Mouse (Mus musculus) gastrocnemius, adult 18-20 months (tissue): ENCODE data around the gene Fbxw21. TPM values are rescaled to one million over a fixed set of nuclear protein-coding genes. Genes with fewer than 3 reads are reported as not detected.

Source experiments
- DNase-seq: peaks from one replicate; pipeline ENCODE4 v3.0.0; 2021; ENCODE audit warnings: low spot score
- total RNA-seq, 2 experiments: library from RNA; stranded (reverse); gene quantifications; 2 replicates each; pipeline ENCODE4 v1.2.3; 2021

The Fbxw21 gene
- total RNA-seq, 2 experiments from 2014 or later: not detected

DNA sequence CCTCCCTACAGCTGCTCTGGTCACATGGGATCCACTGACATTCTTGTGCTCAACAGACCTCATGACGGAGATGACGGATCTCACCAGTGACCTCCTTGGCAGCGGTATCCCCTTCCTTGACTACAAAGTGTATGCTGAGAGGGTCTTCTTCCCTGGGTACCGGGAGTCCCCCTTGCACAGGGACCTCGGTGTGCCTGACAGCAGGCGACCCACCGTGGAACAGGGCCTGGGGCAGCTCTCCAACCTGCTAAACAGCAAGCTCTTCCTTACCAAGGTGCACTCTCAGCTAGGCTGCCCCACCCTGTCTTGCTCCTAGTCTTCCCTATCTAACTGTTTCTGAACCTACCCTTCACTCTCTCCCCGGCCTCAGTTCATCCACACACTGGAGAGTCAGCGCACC is 50.2 kb downstream of the Fbxw21 start:
- no peak for DNase-seq

DNA sequence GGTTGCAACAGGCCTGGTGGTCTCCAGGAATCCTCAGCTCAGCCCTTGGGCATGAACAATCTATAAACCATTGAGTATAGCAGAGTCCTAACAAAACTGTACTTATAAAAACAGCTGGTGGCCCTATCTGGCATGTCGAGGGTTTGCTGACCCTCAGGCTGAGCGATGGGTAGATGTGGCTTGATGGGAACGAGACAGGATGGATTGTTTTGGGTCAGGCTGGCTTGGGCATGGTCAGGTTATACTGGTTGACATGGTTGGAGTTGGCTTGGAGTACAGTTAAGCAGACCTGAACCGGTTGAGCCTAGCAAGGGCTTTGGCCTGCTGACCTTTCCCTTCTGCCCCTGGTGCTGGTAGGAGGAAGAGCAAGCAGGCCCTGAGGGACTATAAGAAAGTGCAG is 50.7 kb downstream of the Fbxw21 start:
- no peak for DNase-seq

DNA sequence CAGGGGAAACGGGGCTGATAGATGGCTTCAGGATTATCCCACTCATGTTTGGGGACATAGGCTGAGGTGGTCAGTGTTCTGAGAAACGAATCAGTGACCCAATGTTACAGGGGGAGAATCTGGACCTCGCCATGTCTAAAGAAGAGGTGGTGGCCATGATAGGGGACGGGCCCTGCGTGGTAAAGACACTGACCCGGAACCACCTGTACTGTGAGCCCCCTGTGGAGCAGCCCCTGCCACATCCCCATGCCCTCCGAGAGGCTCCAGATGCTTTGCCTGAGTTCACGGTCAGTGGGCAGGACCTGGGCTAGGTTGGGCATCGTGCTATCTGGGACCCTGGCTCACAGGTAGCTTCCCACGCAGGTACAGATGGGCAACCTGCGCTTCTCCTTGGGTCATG is 51.6 kb downstream of the Fbxw21 start:
- DNase-seq: no peak

DNA sequence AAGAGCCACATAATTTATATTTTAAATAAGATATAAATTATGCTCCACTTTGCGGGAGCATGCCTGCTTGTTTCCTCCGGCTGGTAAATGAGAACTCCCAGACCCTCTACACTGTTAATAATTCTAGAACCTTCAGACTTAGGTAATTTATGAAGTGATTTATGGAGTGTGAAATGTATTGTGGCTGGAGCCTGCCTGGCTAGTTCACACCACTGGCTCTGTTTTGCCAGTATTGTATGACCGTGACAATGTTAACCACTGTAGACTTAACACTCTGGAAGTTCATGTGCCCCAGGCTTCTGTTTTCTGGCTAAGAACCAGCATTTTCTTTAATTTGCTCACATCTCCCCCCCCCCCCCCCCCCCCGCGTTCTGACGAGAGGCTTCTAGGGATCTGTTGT is 54.5 kb downstream of the Fbxw21 start:
- no peak for DNase-seq

DNA sequence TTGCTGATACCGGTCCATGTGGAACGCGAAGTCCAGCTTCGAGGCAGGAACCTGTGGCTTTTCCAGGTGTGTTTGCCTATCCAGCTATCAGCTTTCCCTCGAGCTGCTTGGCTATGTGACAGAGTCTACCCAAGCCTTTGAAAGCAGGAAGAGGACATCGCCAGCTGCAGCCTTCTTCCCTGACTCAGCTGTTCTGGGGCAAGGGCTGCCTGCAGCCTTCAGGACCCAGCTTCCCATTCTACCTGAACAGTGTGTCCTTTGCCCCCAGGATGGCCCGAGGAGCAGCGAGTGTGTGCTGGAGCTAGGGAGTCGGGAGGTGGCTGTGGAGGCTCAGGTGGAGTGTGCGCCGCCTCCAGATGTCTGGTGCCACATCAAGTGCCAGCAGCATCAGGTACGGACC is 56.2 kb downstream of the Fbxw21 start:
- DNase-seq: no peak

DNA sequence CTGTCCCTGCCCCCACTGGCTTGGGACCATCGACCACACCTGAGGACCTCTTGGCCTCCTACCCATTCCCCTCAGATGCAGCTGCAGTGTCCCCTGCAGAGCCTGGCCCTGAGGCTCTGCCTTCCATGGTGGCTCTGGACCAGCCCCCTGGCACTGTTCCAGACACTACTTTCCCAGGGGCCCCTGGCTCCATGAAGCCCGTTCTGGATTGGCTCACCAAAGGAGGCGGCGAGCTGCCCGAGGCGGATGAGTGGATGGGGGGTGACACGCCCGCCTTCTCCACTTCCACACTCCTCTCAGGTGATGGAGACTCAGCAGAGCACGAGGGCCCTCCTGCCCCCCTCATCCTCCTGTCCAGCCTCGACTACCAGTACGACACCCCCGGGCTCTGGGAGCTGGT is 56.8 kb downstream of the Fbxw21 start:
- DNase-seq: no peak

DNA sequence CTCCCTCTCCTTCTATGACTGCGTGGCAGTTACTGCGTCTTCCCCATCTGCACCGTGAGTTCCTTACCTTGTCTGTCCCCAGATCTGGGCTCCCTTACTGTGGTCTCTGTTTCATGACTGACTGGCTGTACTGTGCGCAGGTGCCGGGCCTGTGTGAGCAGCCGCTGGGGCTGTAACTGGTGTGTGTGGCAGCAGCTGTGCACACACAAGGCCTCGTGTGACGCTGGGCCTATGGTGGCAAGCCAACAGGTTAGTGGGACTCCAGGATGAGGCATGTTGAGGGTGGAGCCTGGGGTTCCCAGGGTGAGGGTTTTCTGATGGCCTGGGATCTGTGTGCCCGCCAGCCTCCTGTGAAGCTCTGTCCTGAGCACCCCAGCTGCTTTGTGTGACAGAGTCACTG is 57.8 kb downstream of the Fbxw21 start:
- DNase-seq: no peak

DNA sequence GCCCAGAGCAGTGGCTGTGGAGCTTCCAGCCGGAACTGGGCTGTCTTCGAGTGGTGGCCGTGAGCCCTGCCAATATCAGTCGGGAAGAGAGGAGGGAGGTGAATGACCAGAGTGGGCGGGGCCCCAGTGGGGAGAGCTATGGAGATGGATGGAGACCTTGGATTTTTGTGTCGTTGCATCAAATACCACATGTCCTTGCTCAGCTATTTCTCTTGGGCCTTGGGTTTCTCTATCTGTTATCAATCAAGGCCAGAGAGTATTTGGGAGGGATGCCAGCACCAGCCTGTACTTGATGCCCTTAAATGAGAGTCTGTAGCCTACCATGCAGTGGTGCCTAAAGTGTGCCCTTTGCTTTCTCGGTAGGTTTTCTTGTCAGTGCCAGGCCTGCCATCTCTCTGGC is 58.6 kb downstream of the Fbxw21 start:
- DNase-seq: no peak

DNA sequence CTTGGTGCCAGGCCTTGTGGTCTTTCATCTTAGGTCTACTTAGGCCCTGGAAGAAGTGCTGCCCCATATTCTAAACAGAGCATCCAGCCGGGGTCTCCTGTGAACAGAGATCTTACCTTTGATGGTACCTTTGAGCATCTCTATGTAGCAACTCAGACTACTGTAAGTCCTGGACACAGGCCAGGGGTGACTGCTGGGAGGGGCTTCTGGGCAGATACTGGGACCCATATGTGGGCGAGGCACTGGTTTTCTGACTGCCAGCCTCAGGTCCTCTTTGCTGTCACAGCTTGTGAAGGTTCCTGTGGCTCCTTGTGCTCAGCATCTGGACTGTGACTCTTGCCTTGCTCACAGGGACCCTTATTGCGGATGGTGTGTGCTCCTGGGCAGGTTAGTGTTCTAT is 59.3 kb downstream of the Fbxw21 start:
- no peak for DNase-seq

DNA sequence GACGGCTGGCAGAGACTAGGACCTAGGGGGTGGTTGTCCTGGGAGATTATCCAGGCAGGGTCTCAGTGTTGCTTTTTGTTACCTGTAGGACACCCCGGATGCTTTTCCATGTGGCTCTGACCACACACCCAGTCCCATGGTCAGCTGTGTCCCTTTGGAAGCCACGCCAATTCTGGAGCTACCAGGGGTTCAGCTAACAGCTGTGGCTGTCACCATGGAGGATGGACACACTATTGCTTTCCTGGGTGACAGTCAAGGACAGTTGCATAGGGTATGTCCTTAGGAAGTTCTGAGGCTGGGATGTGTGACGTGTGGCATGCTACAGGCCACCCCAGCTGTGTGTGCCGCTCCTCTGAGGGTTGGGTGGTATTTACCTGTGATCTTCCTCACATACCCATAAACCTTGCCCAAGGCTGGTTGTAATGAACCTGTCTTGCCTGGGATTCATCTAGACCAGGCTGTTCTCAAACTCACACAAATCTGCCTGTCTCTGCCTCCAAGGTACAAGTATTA is 59.9 kb downstream of the Fbxw21 start:
- DNase-seq: no peak

DNA sequence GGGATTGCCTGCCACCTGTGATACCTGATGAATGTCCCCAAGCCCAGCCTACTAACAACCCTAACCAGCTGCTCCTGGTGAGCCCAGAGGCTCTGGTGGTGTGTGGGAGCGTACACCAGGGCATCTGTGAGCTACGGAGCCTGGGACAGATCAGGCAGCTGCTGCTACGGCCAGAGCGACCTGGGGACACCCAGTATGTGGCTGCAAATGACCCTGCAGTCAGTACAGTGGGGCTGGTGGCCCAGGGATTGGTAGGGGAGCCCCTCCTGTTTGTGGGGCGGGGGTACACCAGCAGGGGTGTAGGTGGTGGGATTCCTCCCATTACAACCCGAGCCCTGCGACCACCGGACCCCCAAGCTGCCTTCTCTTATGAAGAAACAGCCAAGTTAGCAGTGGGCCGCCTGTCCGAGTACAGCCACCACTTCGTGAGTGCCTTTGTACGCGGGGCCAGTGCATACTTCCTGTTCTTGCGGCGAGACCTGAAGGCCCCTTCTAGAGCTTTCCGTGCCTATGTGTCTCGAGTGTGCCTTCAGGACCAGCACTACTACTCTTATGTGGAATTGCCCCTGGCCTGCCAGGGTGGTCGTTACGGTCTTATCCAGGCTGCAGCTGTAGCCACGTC is 61.4 kb downstream of the Fbxw21 start:
- DNase-seq: no peak

DNA sequence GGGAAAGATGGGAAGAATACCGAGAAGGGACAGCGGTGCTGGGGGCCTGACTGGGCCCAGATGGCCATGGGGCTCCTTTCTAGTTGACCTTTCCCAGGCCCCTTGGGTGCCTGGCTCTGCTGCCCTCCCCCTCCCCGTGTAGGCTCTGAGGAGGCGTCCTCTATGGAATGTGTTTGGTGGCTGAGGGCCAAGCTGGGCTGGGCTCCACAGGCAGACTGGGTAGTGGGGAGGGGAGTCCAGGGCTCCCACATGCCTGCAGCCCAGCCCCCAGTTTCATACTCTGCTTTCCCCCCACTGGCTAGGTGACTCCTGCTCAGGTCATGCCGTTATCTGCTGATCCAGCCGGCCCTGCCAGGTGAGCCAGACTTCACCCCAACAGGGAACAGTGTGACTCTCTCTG is 62.9 kb downstream of the Fbxw21 start:
- no peak for DNase-seq

DNA sequence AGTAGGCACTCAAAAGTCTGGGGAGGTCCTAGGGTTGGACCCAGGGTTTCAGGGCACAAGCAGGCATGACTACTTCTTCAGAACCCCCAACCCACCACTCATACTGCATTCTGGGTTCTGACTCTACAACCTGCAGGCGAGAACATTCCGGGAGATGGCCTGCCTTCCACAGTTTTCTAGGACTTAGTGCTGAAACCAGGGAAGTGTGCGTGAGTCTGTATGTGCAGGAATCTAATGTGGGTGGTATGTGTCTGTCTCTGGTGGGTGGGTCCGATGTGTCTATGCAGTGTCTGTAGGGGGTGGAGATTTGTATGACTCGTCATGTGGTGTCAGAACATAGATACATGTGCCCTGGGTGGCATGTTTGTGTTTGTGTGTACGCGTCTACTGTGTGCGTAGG is 63.5 kb downstream of the Fbxw21 start:
- no peak for DNase-seq

DNA sequence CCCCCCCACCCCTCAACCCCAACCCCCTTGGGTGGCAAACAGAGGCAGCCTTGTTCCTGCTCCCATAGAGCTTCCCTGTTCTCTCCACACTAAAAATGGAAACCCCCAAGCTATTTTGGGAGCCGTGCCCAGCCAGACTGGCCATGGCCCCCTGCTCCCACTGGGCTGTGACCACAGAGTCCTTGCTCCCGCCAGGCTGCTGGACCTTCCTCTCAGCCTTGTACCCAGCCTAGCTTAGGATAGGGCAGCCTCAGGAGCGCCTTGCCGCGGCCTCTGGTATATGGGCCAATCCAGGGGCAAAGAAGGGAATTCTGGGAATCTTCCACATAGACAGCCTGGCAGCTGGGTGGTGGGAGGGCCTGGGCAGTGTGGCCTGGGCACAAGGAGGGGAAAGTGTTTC is 64.0 kb downstream of the Fbxw21 start:
- DNase-seq: no peak

DNA sequence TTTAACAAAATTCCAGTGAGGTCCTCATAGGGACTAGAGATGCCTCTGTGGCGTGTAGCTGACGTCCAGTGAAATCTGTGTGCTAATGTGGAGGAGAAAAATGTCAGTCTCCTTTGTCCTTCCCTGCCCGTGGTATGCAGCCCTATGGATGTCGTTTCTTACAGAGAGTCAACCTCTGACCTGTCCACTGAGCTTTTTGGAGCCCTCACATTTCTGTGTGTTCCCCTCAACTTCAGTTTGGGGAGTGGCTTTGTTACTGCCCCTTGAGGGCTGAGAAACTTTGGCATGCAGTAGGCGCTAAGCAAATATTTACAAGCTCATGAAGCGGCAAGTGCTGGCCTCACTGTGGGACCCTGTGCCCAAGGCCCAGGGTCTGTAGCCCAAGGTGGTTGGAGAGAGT is 64.5 kb downstream of the Fbxw21 start:
- DNase-seq: no peak

DNA sequence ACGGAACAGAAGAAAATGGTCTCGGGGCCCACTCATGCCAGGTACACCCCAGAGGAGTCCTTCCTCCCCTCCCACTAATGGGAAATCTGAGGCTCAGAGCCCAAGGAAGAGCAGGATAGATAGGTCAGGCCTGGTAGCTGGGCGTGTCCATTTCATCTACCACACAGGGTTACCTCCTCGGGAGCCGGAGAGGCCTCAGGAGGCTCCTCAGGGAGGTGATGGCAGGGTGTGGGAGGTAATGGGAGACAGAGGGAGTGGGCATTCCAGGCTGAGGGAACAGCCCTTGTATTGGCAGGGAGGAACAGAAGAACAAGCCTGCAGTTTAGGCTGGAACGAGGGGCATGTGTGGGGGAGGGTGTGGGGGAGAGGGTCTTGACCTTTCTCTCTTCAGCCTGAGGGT is 65.0 kb downstream of the Fbxw21 start:
- DNase-seq: no peak

DNA sequence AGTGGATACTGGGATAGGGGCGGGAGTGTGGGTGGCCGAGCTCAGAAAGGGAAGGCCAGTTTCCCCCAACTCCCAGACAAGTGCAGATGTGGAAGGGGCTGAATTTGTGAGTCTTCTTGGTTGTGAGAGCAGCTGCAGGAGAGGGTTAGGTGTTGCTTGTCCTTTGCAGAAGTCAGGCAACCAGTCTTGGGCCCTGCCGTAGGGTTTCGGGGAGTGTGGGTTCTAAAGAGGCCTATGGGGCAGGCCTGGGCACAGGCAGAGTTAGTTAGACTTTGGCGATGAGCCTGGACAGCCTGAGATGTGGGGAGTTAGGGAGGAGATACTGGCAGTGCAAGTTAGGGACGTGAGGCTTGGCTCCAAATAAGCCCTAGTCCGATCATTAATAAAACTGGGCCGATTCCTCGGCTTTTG is 65.6 kb downstream of the Fbxw21 start:
- no peak for DNase-seq

DNA sequence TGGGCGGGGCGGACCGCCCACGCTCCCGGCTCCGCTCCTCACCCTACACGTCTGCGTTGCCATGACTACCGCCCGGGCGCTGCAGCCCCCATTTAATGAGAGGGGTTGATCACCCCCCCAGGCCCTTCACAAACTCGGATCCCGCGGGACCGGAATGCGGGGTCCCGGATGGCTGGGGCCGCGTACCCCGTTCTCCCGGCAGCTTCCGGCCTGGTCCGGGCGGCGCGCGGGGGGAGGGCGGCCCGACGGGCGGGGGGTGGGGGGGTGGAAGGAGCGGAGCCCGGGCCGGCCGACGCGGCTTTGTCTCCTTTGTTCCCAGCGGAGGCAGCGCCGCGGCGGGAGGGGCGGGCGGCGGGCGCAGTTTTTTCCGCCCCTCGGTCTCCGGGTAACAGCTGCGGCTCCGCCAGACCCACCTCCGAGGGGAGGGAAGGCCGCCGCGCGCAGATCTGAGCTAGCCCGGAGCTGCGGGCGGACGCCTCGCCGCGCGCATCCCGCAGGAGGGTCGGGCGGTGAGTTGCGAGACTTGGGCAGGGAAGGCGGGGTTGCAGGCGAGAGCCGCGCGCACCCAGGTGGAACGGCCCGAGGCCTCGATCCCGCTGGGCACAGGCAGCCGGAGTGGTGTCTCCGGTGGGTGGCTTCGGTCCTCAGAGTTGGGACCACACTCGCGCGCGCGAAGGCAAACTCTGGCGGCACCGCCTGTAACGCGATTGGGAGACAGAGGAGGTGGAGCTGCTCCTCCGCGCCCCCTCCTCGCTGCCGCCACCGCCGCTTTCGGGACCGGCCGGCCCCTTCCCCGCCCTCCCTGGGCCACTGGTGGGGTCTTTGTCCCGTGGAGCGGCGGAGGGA is 66.5 kb downstream of the Fbxw21 start, which contains the start of gene Plxnb1:
Gene Plxnb1 (plus strand): TSS at position 253 of the 846 bp plus-strand sequence.
- peak; percentile 17 for DNase-seq

DNA sequence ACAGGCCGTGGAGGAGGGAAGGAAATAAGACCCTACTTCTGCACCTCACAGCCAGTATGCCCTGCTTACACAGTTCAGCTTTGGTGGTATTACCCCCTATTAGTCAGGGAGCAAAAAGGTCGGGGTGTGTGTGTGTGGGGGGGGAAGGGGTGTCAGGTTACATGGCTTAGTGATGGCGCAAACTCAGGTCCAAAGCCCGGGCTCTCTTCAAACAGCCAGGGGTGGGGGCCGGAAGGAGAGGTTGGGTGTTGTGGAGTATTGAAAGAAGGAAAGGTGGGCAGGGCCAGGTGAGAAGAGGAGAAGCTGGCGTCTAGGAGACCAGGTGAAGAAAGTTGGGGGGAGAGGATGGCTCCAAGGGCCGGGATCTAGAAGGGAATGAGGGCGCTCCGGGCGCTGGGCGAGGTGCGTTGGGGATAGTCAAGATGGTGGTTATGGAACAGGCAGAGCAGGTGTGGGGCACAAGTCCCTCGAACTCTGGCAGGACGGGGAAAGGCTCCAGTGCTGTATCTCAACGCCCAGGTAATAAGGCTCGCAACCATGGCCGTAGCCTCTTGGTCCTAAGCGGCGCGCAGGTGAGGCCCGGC is 67.2 kb downstream of the Fbxw21 start:
- DNase-seq: no peak

DNA sequence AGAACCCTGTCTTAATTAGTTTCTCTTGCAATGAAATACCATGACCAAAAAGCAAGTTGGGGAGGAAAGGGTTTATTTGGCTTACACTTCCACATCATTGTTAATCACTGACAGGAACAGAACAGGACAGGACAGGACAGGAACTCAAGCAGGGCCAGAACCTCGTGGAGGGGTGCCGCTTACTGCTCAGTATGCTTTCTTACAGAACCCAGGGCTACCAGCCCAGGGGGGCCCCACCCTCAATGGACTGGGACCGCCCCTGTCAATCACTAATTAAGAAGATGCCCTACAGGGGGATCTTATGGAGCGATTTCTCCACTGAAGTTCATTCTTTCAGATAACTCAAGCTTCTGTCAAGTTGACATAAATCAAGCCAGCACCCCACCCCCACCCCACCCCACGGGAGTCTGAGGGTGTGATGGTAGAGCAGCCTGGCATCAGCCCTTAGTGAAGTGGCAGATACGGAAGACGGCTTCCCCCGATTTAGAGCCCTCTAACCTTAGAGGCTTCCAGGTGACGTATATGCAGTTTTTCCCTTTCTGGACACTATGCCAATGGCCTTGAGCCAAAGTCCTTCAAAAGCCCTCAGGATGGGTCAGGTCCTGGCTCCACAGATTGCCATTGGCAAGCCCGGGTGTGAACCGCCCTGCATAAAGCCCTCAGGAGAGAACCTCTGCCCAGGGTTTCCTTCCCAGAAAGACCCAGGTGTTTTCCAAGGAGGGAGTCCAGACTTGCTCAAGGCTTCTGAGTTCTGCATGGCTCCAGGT is 67.9 kb downstream of the Fbxw21 start:
- no peak for DNase-seq

DNA sequence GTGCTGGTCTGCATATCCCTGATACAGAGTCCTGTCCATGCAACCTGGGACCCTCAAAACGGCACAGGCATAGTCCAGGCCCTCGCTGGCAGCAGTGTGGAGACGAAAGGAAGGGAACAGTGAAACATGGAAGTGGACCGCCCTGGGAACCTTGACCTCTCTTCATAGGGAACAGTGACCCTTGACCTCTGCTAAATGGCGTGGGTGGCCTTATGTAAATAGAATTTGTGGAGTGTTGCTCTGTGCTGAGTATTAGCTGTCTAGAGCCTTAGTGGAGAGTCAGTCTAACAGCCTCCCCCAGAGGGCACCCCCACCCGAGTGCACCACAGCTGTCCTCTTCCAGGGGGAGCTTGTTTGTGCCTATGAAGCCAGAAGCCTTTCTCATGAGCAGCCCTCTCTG is 69.0 kb downstream of the Fbxw21 start:
- no peak for DNase-seq

DNA sequence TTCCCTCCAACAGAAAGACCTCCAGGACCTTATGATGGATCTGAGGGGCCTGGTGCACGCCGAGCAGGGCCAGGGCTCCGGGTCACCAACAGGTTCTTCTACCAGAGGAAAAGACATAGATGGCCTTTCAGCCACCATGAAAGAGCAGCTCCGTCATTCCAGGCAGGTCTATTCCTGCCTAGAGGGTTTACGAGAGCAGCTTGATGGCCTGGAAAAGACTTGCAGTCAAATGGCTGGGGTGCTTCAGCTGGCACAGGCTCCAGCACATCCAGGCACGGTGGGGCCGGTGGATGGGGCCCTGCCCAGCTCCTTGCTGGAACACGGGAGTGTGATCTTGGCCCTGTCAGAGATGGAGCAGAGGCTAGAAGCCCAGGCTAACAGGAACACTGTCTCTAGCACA is 70.0 kb downstream of the Fbxw21 start:
- DNase-seq: no peak
